Mouse (Mus musculus): Measurements from ENCODE around the gene Sbds. TPM values are rescaled to one million over a fixed set of nuclear protein-coding genes. Genes with fewer than 3 reads are reported as not detected.
A peak's percentile ranks its signal among the peaks of the same experiment; 100 is the strongest.
"Not testable (repeated sequence)": the region's sequence is repeated elsewhere in the genome, so short reads cannot be mapped to it uniquely, and the experiment has no call there.

Sbds gene
- polyA plus RNA-seq, 1 experiment from 2014 or later, result 66.3 TPM

- no peak overlapping the region for H3K9ac ChIP-seq
- no peak overlapping the region for H3K4me3 ChIP-seq
- WGBS, result 79% methylated on average over 7 of the region's 7 CpGs
- no peak overlapping the region for H3K4me2 ChIP-seq
- no peaks in the 10 kb centered on the region for H3K27me3 ChIP-seq
- H3K4me1 ChIP-seq (replicated peaks), result no peaks in the 10 kb centered on the region
- no peak overlapping the region for H3K27ac ChIP-seq (replicated peaks)
- no peaks in the 10 kb centered on the region for H3K9me3 ChIP-seq
- peaks cover 77% of the 10 kb centered on the region for H3K36me3 ChIP-seq
- ATAC-seq (ENCODE audit: low read depth), result no peak
Observed at GRCm38 (mm10) chr5:130278011-130278472, 22.7 kb upstream of the Sbds start.

DNA sequence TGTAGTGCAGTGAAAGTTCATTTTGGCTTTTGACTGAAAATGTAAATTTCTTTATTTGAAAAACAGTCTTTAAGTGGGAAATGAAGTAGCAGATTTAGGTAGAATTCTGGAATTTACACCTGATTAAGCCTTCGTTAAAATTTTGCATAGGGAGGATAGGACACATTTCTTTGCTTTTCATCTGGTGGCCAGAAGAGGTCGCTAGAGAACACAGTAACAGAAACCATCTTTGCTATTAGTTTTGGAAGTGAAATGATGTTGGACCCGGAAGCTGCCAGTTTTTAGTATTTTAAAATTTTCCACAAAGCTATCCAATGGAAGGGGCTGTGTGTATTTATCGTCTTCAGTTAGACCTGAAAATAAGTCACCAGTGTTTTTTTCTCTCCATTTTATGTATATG lies 20.2 kb upstream of the Sbds start:
- no peaks in the 10 kb centered on the region for H3K27me3 ChIP-seq
- ATAC-seq (ENCODE audit: low read depth), result no peak
- H3K27ac ChIP-seq (replicated peaks), result no peak overlapping the region
- H3K9ac ChIP-seq, result no peak overlapping the region
- WGBS, result 53% methylated on average over 4 of the region's 4 CpGs
- H3K4me3 ChIP-seq, result no peak overlapping the region
- no peak overlapping the region for H3K4me2 ChIP-seq
- no peaks in the 10 kb centered on the region for H3K4me1 ChIP-seq (replicated peaks)
- no peaks in the 10 kb centered on the region for H3K9me3 ChIP-seq
- peaks cover 73% of the 10 kb centered on the region for H3K36me3 ChIP-seq

DNA sequence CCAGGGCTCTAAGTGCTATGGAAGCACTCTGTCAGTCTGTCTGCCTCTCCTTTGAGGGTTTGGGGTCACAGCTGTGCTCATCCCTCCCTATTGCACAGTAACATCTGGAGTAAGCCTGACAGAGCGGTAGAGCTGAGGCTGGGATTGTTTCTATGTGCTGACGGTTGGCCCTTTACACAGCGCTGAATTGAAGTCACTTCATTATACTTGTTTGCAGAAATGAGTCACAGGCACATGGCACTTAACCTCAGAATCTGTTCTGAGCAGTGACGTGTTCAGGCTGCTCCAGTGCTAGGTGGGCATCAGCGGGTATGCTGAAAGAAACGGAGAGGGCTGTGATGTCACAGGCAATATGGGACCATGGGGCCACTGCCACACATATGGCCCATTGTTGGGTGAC lies 17.7 kb upstream of the Sbds start:
- no peak overlapping the region for H3K9ac ChIP-seq
- no peak overlapping the region for H3K4me2 ChIP-seq
- 91% methylated on average over 6 of the region's 6 CpGs for WGBS
- no peak overlapping the region for H3K27ac ChIP-seq (replicated peaks)
- H3K4me1 ChIP-seq (replicated peaks), result no peaks in the 10 kb centered on the region
- peaks cover 68% of the 10 kb centered on the region for H3K36me3 ChIP-seq
- H3K9me3 ChIP-seq, result no peaks in the 10 kb centered on the region
- no peaks in the 10 kb centered on the region for H3K27me3 ChIP-seq
- ATAC-seq (ENCODE audit: low read depth), result no peak
- no peak overlapping the region for H3K4me3 ChIP-seq

DNA sequence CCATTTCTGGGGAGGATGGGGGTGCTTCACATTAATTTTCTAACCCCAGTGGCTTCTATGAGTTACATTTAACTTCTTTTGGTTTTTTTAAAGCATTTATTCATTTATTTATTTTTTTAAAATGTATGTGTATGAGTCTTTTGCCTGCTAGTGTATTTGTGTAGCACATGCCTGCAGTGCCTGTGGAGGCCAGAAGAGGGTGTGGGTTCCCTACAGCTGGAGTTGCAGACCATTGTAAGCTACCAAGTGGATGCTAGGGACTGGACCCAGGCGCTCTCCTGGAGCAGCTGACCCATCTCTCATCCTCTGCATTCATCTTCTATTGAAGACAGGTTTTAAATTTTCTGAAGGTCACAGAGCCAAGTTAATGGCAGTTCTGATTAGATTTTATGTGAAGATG lies 17.0 kb upstream of the Sbds start:
- Histone ChIP-seq H3K27me3 (no peaks in the 10 kb centered on the region), H3K4me1 (replicated peaks) (no peaks in the 10 kb centered on the region), H3K9me3 (no peaks in the 10 kb centered on the region), H3K36me3 (peaks cover 69% of the 10 kb centered on the region), H3K9ac (no peak overlapping the region), H3K4me3 (no peak overlapping the region), H3K4me2 (no peak overlapping the region), H3K27ac (replicated peaks) (no peak overlapping the region)
- ATAC-seq (ENCODE audit: low read depth), result no peak
- 92% methylated on average over 1 of the region's 1 CpGs for WGBS

DNA sequence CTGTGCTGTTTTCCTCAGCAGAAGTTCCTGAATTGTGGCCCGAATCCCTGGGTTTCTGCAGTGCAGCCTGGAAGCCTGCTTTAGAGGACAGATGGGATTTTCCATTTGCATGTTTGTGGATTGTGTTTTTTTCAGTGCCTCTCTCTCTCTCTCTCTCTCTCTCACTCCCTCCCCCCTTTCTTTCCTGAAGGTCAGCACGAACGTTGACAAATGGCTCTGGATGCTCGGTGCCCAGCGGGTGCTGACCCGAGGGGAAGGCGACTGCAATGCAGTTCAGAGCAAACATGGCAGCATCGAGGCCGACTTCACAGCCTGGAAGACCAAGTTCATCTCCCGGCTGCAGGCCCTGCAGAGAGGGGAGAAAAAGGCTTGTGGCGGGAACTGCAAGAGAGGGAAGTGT lies 13.6 kb upstream of the Sbds start:
- no peaks in the 10 kb centered on the region for H3K9me3 ChIP-seq
- ATAC-seq (ENCODE audit: low read depth), result no peak
- H3K27me3 ChIP-seq, result no peaks in the 10 kb centered on the region
- no peak overlapping the region for H3K4me2 ChIP-seq
- H3K36me3 ChIP-seq, result peaks cover 68% of the 10 kb centered on the region
- H3K9ac ChIP-seq, result no peak overlapping the region
- H3K4me3 ChIP-seq, result no peak overlapping the region
- H3K4me1 ChIP-seq (replicated peaks), result no peaks in the 10 kb centered on the region
- WGBS, result 77% methylated on average over 11 of the region's 11 CpGs
- no peak overlapping the region for H3K27ac ChIP-seq (replicated peaks)

DNA sequence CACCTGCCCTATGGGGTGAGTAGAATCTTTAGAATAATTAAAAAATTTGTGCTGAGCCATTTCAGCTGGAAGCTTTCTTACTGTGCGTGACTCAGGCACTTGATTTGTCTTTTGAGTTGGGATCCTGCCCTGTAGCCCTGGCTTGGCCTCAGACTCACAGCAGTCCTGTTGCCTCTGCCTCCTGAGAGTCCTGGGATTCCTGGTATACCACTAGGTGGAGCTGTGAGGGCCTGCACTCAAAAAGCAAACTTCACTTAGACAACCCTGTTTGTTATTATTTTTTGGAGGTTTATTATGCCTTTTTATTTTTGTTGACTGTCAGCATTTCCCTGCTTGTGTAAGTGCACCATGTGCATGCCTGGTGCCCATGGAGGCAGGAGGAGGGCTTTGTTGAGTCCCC lies 12.0 kb upstream of the Sbds start:
- H3K27ac ChIP-seq (replicated peaks), result no peak overlapping the region
- 90% methylated on average over 1 of the region's 1 CpGs for WGBS
- peaks cover 70% of the 10 kb centered on the region for H3K36me3 ChIP-seq
- ATAC-seq (ENCODE audit: low read depth), result no peak
- no peaks in the 10 kb centered on the region for H3K4me1 ChIP-seq (replicated peaks)
- no peak overlapping the region for H3K4me3 ChIP-seq
- no peak overlapping the region for H3K4me2 ChIP-seq
- H3K9ac ChIP-seq, result no peak overlapping the region
- no peaks in the 10 kb centered on the region for H3K27me3 ChIP-seq
- H3K9me3 ChIP-seq, result no peaks in the 10 kb centered on the region

DNA sequence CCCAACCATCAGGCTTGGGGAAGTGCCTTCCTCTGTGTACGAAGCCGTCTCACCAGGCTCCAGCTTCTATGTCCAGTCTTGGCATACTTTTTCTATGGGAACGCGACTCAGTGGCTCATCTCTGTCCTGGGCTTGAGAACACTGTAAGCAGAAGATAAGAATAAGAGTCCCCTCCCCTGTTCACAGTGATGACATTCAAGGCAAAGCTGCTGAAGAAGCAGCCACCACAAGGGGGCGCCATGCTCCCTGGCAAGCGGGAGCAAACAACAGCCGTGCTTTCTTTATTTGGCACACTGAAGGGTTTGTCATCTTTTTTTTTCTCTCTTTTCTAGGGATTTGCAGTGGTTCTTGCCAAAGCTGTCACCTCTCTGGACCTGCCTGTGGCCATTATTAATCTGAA lies 11.3 kb upstream of the Sbds start:
- no peaks in the 10 kb centered on the region for H3K27me3 ChIP-seq
- H3K36me3 ChIP-seq, result peaks cover 66% of the 10 kb centered on the region
- H3K4me2 ChIP-seq, result no peak overlapping the region
- H3K4me1 ChIP-seq (replicated peaks), result no peaks in the 10 kb centered on the region
- no peak for ATAC-seq (ENCODE audit: low read depth)
- H3K9ac ChIP-seq, result no peak overlapping the region
- no peaks in the 10 kb centered on the region for H3K9me3 ChIP-seq
- H3K4me3 ChIP-seq, result no peak overlapping the region
- H3K27ac ChIP-seq (replicated peaks), result no peak overlapping the region
- 89% methylated on average over 7 of the region's 7 CpGs for WGBS

GRCm38 (mm10) chr5:130264433-130265005 lies 9.2 kb upstream of the Sbds start:
- Histone ChIP-seq H3K36me3 (peaks cover 51% of the 10 kb centered on the region), H3K9ac (no peak overlapping the region), H3K27me3 (no peaks in the 10 kb centered on the region), H3K4me2 (no peak overlapping the region), H3K4me3 (no peak overlapping the region), H3K27ac (replicated peaks) (no peak overlapping the region), H3K4me1 (replicated peaks) (no peaks in the 10 kb centered on the region), H3K9me3 (no peaks in the 10 kb centered on the region)
- ATAC-seq (ENCODE audit: low read depth), result no peak
- 91% methylated on average over 6 of the region's 6 CpGs for WGBS

DNA sequence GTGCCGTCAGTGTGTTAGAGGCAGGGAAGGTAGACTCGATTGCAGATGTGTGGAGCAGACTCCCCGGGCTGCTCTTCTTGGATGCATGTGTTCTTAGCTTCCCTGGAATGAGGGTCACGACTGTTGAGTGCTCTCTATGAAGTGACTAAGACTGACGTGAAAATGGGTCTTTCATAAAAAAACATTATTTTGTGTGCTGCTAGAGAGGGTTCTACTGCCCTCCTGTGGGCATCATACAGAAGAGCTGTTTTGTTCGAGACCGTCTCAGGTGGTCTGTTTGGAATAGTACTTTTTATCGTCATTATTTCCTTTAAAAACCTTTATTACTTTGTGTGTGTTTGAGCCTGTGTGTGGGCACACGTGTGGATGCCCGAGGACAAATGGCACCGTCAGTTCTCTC lies 8.1 kb upstream of the Sbds start:
- Histone ChIP-seq H3K27me3 (no peaks in the 10 kb centered on the region), H3K9me3 (no peaks in the 10 kb centered on the region), H3K4me1 (replicated peaks) (no peaks in the 10 kb centered on the region), H3K36me3 (peaks cover 43% of the 10 kb centered on the region), H3K4me3 (no peak overlapping the region), H3K9ac (no peak overlapping the region), H3K27ac (replicated peaks) (no peak overlapping the region), H3K4me2 (no peak overlapping the region)
- no peak for ATAC-seq (ENCODE audit: low read depth)
- WGBS, result 81% methylated on average over 11 of the region's 11 CpGs

- Histone ChIP-seq H3K4me2 (peak overlapping the region; percentile 65), H3K36me3 (peaks cover 18% of the 10 kb centered on the region), H3K27me3 (no peaks in the 10 kb centered on the region), H3K4me3 (peak overlapping the region; percentile 70), H3K9me3 (no peaks in the 10 kb centered on the region), H3K9ac (peak overlapping the region; percentile 87), H3K27ac (replicated peaks) (peak overlapping the region; percentile 85), H3K4me1 (replicated peaks) (peaks cover 33% of the 10 kb centered on the region)
- WGBS, result 13% methylated on average over 8 of the region's 8 CpGs
- ATAC-seq (ENCODE audit: low read depth), result peak; percentile 7; the same call in 1 of the 2 replicates
Observed at GRCm38 (mm10) chr5:130257303-130257702, 2.0 kb upstream of the Sbds start.

DNA sequence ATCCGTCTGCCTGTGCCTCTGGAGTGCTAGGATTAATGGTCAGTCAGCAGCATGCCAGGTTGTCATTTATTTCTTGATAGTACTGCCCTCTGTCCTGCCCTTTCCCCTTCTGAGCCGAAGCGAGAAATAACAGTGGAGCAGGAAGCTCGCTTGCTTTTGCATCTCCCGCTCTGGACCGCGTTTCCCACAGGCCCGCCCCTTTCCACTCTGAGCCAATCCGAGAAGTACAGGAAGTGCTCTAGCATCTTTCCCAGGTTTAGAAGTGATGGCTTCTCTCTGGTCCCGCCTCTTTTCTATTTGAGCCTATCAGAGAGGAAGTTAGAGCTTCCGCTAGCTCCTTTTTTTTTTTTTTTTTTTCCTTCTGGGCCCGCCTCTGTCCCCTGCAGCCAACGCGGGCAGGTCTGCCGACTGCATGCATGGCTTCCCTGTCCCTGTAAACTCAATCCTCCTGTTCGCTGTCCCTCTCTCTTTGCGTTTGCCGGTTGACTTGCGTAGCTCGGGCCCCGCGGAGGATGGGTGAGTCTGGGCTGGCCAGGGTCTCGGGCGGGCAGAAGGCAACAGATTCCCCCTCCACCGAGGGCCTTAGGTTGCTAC lies 1.4 kb upstream of the Sbds start:
- peak; percentile 95 for ATAC-seq (ENCODE audit: low read depth)
- peak overlapping the region; percentile 85 for H3K27ac ChIP-seq (replicated peaks)
- H3K4me2 ChIP-seq, result peak overlapping the region; percentile 65
- H3K9me3 ChIP-seq, result no peaks in the 10 kb centered on the region
- H3K27me3 ChIP-seq, result no peaks in the 10 kb centered on the region
- H3K9ac ChIP-seq, result peak overlapping the region; percentile 87
- peaks cover 33% of the 10 kb centered on the region for H3K4me1 ChIP-seq (replicated peaks)
- under 1% methylated on average over 25 of the region's 25 CpGs for WGBS
- peak overlapping the region; percentile 70 for H3K4me3 ChIP-seq
- peaks cover 21% of the 10 kb centered on the region for H3K36me3 ChIP-seq

GRCm38 (mm10) chr5:130255799-130256525 lies 632 bp upstream of the Sbds start:
- peaks cover 29% of the 10 kb centered on the region for H3K36me3 ChIP-seq
- H3K27ac ChIP-seq (replicated peaks), result 0 out of 2 replicates have a peak overlapping the region, but pooled peaks have one; percentile 9
- H3K4me3 ChIP-seq, result peak overlapping the region; percentile 70
- ATAC-seq (ENCODE audit: low read depth), result peak; percentile 13
- not testable (repeated sequence) for H3K9me3 ChIP-seq, H3K27me3 ChIP-seq
- WGBS, result 30% methylated on average over 20 of the region's 20 CpGs
- peaks cover 33% of the 10 kb centered on the region for H3K4me1 ChIP-seq (replicated peaks)
- 0 out of 2 replicates have a peak overlapping the region, but pooled peaks have one; percentile 43 for H3K9ac ChIP-seq
- peak overlapping the region; percentile 65 for H3K4me2 ChIP-seq
